Mouse (Mus musculus): Measurements from ENCODE around the gene Alg11.

Gene Alg11

GRCm38 (mm10) chr8:22060446-22060889 lies at the start of gene Alg11:
Gene Alg11 (plus strand): TSS chr8:22060721.
- DNase-seq, result peak; percentile 99

- DNase-seq, result peak; percentile 82
Observed at GRCm38 (mm10) chr8:22013034-22013707, 47.4 kb upstream of the Alg11 start.

- peak; percentile 60 for DNase-seq
Observed at GRCm38 (mm10) chr8:22017731-22018130, 42.8 kb upstream of the Alg11 start.

- DNase-seq, result no peak
Observed at GRCm38 (mm10) chr8:22019498-22019897, 41.0 kb upstream of the Alg11 start.

GRCm38 (mm10) chr8:22022244-22022643 lies 38.3 kb upstream of the Alg11 start:
- no peak for DNase-seq

GRCm38 (mm10) chr8:22025241-22025640 lies 35.3 kb upstream of the Alg11 start:
- DNase-seq, result no peak

GRCm38 (mm10) chr8:22028973-22029372 lies 31.5 kb upstream of the Alg11 start:
- DNase-seq, result no peak

GRCm38 (mm10) chr8:22030990-22031389 lies 29.5 kb upstream of the Alg11 start:
- DNase-seq, result no peak

- DNase-seq, result no peak
Observed at GRCm38 (mm10) chr8:22036137-22036536, 24.4 kb upstream of the Alg11 start.

- DNase-seq, result no peak
Observed at GRCm38 (mm10) chr8:22037022-22037421, 23.5 kb upstream of the Alg11 start.

- DNase-seq, result no peak
Observed at GRCm38 (mm10) chr8:22039468-22040152, 20.9 kb upstream of the Alg11 start.

- peak; percentile 23 for DNase-seq
Observed at GRCm38 (mm10) chr8:22040153-22040509, 20.4 kb upstream of the Alg11 start.

- DNase-seq, result no peak
Observed at GRCm38 (mm10) chr8:22042515-22042914, 18.0 kb upstream of the Alg11 start.

- DNase-seq, result no peak
Observed at GRCm38 (mm10) chr8:22043706-22044105, 16.8 kb upstream of the Alg11 start.

GRCm38 (mm10) chr8:22047699-22048464 lies 12.6 kb upstream of the Alg11 start:
- peak; percentile 68 for DNase-seq

GRCm38 (mm10) chr8:22054674-22055491 lies 5.6 kb upstream of the Alg11 start:
- DNase-seq, result no peak

GRCm38 (mm10) chr8:22055492-22055877 lies 5.0 kb upstream of the Alg11 start:
- DNase-seq, result no peak

GRCm38 (mm10) chr8:22056850-22057249 lies 3.7 kb upstream of the Alg11 start:
- no peak for DNase-seq

GRCm38 (mm10) chr8:22058368-22058767 lies 2.2 kb upstream of the Alg11 start:
- no peak for DNase-seq

GRCm38 (mm10) chr8:22059153-22059738 lies 1.3 kb upstream of the Alg11 start:
- peak; percentile 17 for DNase-seq

- DNase-seq, result no peak
Observed at GRCm38 (mm10) chr8:22059821-22060445, 588 bp upstream of the Alg11 start, which contains the start of gene Atp7b. Gene Atp7b (minus strand): TSS chr8:22060305.

- DNase-seq, result no peak
Observed at GRCm38 (mm10) chr8:22061126-22061525, 605 bp downstream of the Alg11 start.
